31 mouse cellular contexts compared by ENCODE assay signal in the genomic region with DNA sequence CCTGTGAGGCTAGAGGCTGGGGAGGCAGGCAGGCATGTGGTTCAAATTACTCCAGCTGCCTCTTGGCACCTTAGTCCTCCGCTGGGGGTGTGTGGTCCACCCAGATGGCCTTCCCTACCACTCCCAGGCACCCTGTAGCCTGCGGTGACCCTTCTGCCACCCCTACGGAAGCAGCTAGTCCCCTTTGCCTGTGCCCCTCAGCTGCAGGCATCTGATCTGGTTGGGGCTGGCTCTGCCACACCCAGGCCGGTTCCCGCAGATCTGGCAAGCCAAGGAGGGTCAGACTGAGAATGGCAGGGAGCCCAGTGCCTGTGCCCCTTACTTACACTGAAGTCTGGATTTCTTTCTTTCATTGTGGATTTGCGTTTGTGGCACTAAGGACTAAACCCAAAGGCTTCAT. TPM values are rescaled to one million over a fixed set of nuclear protein-coding genes. Genes with fewer than 3 reads are reported as not detected.
DNase-seq lines count a peak whose midpoint lies in the region; ATAC-seq lines count a peak whose summit lies in the region.
"Had no signal": no experiment of that assay in that cellular context is flagged by ENCODE, and none has a peak within 500 bp of the region (broad histone marks: within the 10 kb centered on the region; RNA-seq: fewer than 3 reads in every experiment).

No protein-coding gene starts in this region.

- ATAC-seq in heart, embryonic 13.5 days (ENCODE audit: extremely low read depth, insufficient number of reproducible peaks, low FRiP score, low TSS enrichment): no peak
- no peak for ATAC-seq in megakaryocyte, adult 5-6 weeks (ENCODE audit: poor library complexity, severe bottlenecking)
- ATAC-seq in hindbrain, embryonic 13.5 days (ENCODE audit: low FRiP score): no peak
- ATAC-seq: activated CD4-positive, CD25-positive, alpha-beta regulatory T cell, adult 4 months; CD4-positive, CD25-positive, alpha-beta regulatory T cell, adult 4 months; forebrain, embryonic 13.5 days; hindbrain, postnatal 0 days; intestine, embryonic 16.5 days had no signal

- 77% methylated on average over 6 of the region's 6 CpGs for WGBS in heart, embryonic 13.5 days
- 80% methylated on average over 6 of the region's 6 CpGs for WGBS in heart, embryonic 10.5 days
- WGBS in embryonic facial prominence, embryonic 10.5 days: 82% methylated on average over 6 of the region's 6 CpGs
- WGBS in hindbrain, embryonic 13.5 days: 83% methylated on average over 6 of the region's 6 CpGs

- no peak overlapping the region for H3K9ac ChIP-seq in heart, embryonic 13.5 days
- H3K9ac ChIP-seq in hindbrain, embryonic 13.5 days: no peak overlapping the region
- H3K9ac ChIP-seq: embryonic facial prominence, embryonic 15.5 days; forebrain, embryonic 13.5 days; limb, embryonic 15.5 days; liver, embryonic 13.5 days; midbrain, embryonic 12.5 days had no signal

- H3K9me3 ChIP-seq in heart, embryonic 13.5 days: no peaks in the 10 kb centered on the region
- H3K9me3 ChIP-seq in heart, embryonic 10.5 days: no peaks in the 10 kb centered on the region
- peaks cover 5% of the 10 kb centered on the region for H3K9me3 ChIP-seq in megakaryocyte, embryonic 14.5 days
- H3K9me3 ChIP-seq in embryonic facial prominence, embryonic 10.5 days: no peaks in the 10 kb centered on the region
- no peaks in the 10 kb centered on the region for H3K9me3 ChIP-seq in hindbrain, embryonic 13.5 days
- H3K9me3 ChIP-seq: embryonic facial prominence, embryonic 15.5 days; forebrain, embryonic 13.5 days; limb, embryonic 10.5 days; limb, embryonic 15.5 days; liver, embryonic 13.5 days; midbrain, embryonic 12.5 days had no signal

- H3K27me3 ChIP-seq in heart, embryonic 13.5 days (replicated peaks): no peaks in the 10 kb centered on the region
- no peaks in the 10 kb centered on the region; the same call in 1 of the 2 replicates for H3K27me3 ChIP-seq in heart, embryonic 10.5 days (ENCODE audit: insufficient read depth, poor library complexity, severe bottlenecking)
- H3K27me3 ChIP-seq in megakaryocyte, embryonic 14.5 days (replicated peaks): peaks cover 44% of the 10 kb centered on the region
- H3K27me3 ChIP-seq in embryonic facial prominence, embryonic 10.5 days (replicated peaks; ENCODE audit: low read depth, poor library complexity, severe bottlenecking): no peaks in the 10 kb centered on the region
- 0 out of 2 replicates have a peak, but pooled peaks cover 3% of the 10 kb centered on the region for H3K27me3 ChIP-seq in hindbrain, embryonic 13.5 days
- H3K27me3 ChIP-seq: embryonic facial prominence, embryonic 15.5 days; forebrain, embryonic 13.5 days; limb, embryonic 15.5 days; midbrain, embryonic 12.5 days had no signal

- 0 out of 2 replicates have a peak overlapping the region, but pooled peaks have one; percentile 5 for H3K27ac ChIP-seq in heart, embryonic 13.5 days (replicated peaks)
- no peak overlapping the region for H3K27ac ChIP-seq in heart, embryonic 10.5 days
- H3K27ac ChIP-seq in embryonic facial prominence, embryonic 10.5 days (replicated peaks): 0 out of 2 replicates have a peak overlapping the region, but pooled peaks have one; percentile 24
- H3K27ac ChIP-seq in hindbrain, embryonic 13.5 days: no peak overlapping the region
- H3K27ac ChIP-seq: embryonic facial prominence, embryonic 15.5 days; forebrain, embryonic 13.5 days; heart, adult 2 months; hindbrain, postnatal 0 days; limb, embryonic 10.5 days; limb, embryonic 15.5 days; liver, embryonic 13.5 days; midbrain, embryonic 12.5 days had no signal

- no peaks in the 10 kb centered on the region for H3K36me3 ChIP-seq in heart, embryonic 13.5 days
- H3K36me3 ChIP-seq in heart, embryonic 10.5 days: no peaks in the 10 kb centered on the region
- H3K36me3 ChIP-seq in megakaryocyte, embryonic 14.5 days (replicated peaks; ENCODE audit: low read length): no peaks in the 10 kb centered on the region
- no peaks in the 10 kb centered on the region for H3K36me3 ChIP-seq in embryonic facial prominence, embryonic 10.5 days (replicated peaks)
- H3K36me3 ChIP-seq in hindbrain, embryonic 13.5 days: no peaks in the 10 kb centered on the region
- H3K36me3 ChIP-seq: embryonic facial prominence, embryonic 15.5 days; limb, embryonic 10.5 days; limb, embryonic 15.5 days; liver, embryonic 13.5 days; midbrain, embryonic 12.5 days had no signal

- no peak for DNase-seq in heart, embryonic 10.5 days (ENCODE audit: low spot score)
- no peak for DNase-seq in embryonic facial prominence, embryonic 10.5 days (ENCODE audit: low spot score)
- DNase-seq in ovary, postnatal 14 days (ENCODE audit: low spot score): no peak
- DNase-seq: adrenal gland, postnatal 10 days; cerebellum, adult 11-12 months; cerebellum, adult 9-11 months; gastrocnemius, postnatal 36 days; heart, postnatal 14 days; kidney, adult 9 months; liver, embryonic 13.5 days; lung, adult 2 months; lung, postnatal 14 days; retina, postnatal 1 day; right cerebral cortex, postnatal 14 days; thymus, adult 2 months; thymus, postnatal 36 days had no signal

- H3K4me2 ChIP-seq in heart, embryonic 13.5 days: no peak overlapping the region
- H3K4me2 ChIP-seq in hindbrain, embryonic 13.5 days: no peak overlapping the region
- H3K4me2 ChIP-seq: embryonic facial prominence, embryonic 15.5 days; forebrain, embryonic 13.5 days; limb, embryonic 15.5 days; liver, embryonic 13.5 days; midbrain, embryonic 12.5 days had no signal

- H3K4me1 ChIP-seq in heart, embryonic 13.5 days: peaks cover 15% of the 10 kb centered on the region
- peaks cover 44% of the 10 kb centered on the region for H3K4me1 ChIP-seq in heart, embryonic 10.5 days
- peaks cover 66% of the 10 kb centered on the region for H3K4me1 ChIP-seq in megakaryocyte, embryonic 14.5 days
- H3K4me1 ChIP-seq in embryonic facial prominence, embryonic 10.5 days: peaks cover 44% of the 10 kb centered on the region
- peaks cover 30% of the 10 kb centered on the region for H3K4me1 ChIP-seq in hindbrain, embryonic 13.5 days (replicated peaks)

- no peak overlapping the region for H3K4me3 ChIP-seq in heart, embryonic 13.5 days
- H3K4me3 ChIP-seq in heart, embryonic 10.5 days: no peak overlapping the region
- H3K4me3 ChIP-seq in megakaryocyte, embryonic 14.5 days (replicated peaks): peak overlapping the region; percentile 78
- no peak overlapping the region for H3K4me3 ChIP-seq in embryonic facial prominence, embryonic 10.5 days
- H3K4me3 ChIP-seq in hindbrain, embryonic 13.5 days: no peak overlapping the region
- H3K4me3 ChIP-seq: embryonic facial prominence, embryonic 15.5 days; forebrain, embryonic 13.5 days; heart, adult 2 months; limb, embryonic 10.5 days; limb, embryonic 15.5 days; liver, embryonic 13.5 days; midbrain, embryonic 12.5 days had no signal

RNA-seq across cellular contexts. Expression of a gene that starts 1.4 kb away (rescaled TPM):
- 11.6 and 12.7 TPM in 2 replicates for polyA plus RNA-seq in heart, embryonic 13.5 days (2015; fragmentation: Nextera tagmentation; extraction: Ambion mirVana)
- 10.1 and 10.2 TPM in 2 replicates for polyA plus RNA-seq in heart, embryonic 10.5 days (2016; fragmentation: Nextera tagmentation; extraction: Ambion mirVana)
- polyA plus RNA-seq in megakaryocyte, embryonic 14.5 days (2012; ENCODE audit: insufficient read depth, low replicate concordance): 3.6 and 5.5 TPM in 2 replicates
- 1.7 and 2.6 TPM in 2 replicates for total RNA-seq in megakaryocyte, adult 5-6 weeks (2015)
- 3.0 and 3.6 TPM in 2 replicates for total RNA-seq in megakaryocyte, adult 5-6 weeks (2017)
- polyA plus RNA-seq in embryonic facial prominence, embryonic 10.5 days (2016; fragmentation: Nextera tagmentation; extraction: Ambion mirVana): 11.7 and 13.2 TPM in 2 replicates
- polyA plus RNA-seq in hindbrain, embryonic 13.5 days (2015; fragmentation: Nextera tagmentation; extraction: Ambion mirVana): 10.2 and 10.9 TPM in 2 replicates

RNA-seq across cellular contexts. Expression of a gene that starts 34.6 kb away (rescaled TPM):
- 17.2 and 18.1 TPM in 2 replicates for polyA plus RNA-seq in heart, embryonic 13.5 days (2015; fragmentation: Nextera tagmentation; extraction: Ambion mirVana)
- 26.5 and 36.9 TPM in 2 replicates for polyA plus RNA-seq in heart, embryonic 10.5 days (2016; fragmentation: Nextera tagmentation; extraction: Ambion mirVana)
- 7.7 and 25.0 TPM in 2 replicates for polyA plus RNA-seq in megakaryocyte, embryonic 14.5 days (2012; ENCODE audit: insufficient read depth, low replicate concordance)
- 10.1 and 11.1 TPM in 2 replicates for total RNA-seq in megakaryocyte, adult 5-6 weeks (2015)
- 10.8 and 15.5 TPM in 2 replicates for total RNA-seq in megakaryocyte, adult 5-6 weeks (2017)
- 43.7 and 44.2 TPM in 2 replicates for polyA plus RNA-seq in embryonic facial prominence, embryonic 10.5 days (2016; fragmentation: Nextera tagmentation; extraction: Ambion mirVana)
- polyA plus RNA-seq in hindbrain, embryonic 13.5 days (2015; fragmentation: Nextera tagmentation; extraction: Ambion mirVana): 23.3 and 25.8 TPM in 2 replicates

RNA-seq across cellular contexts. Expression of a gene that starts 35.3 kb away (rescaled TPM):
- polyA plus RNA-seq in heart, embryonic 13.5 days (2015; fragmentation: Nextera tagmentation; extraction: Ambion mirVana): 0.11 TPM in 1 of 2 replicates, not detected in the other
- 0.11 and 0.19 TPM in 2 replicates for polyA plus RNA-seq in heart, embryonic 10.5 days (2016; fragmentation: Nextera tagmentation; extraction: Ambion mirVana)
- polyA plus RNA-seq in megakaryocyte, embryonic 14.5 days (2012; ENCODE audit: insufficient read depth, low replicate concordance): 0.34 TPM in 1 of 2 replicates, not detected in the other
- 0.11 and 0.16 TPM in 2 replicates for total RNA-seq in megakaryocyte, adult 5-6 weeks (2015)
- total RNA-seq in megakaryocyte, adult 5-6 weeks (2017): not detected in 2 replicates
- polyA plus RNA-seq in embryonic facial prominence, embryonic 10.5 days (2016; fragmentation: Nextera tagmentation; extraction: Ambion mirVana): 0.50 and 0.68 TPM in 2 replicates
- 1.5 and 1.6 TPM in 2 replicates for polyA plus RNA-seq in hindbrain, embryonic 13.5 days (2015; fragmentation: Nextera tagmentation; extraction: Ambion mirVana)
- total RNA-seq: adrenal gland, postnatal 10 days had no signal
- polyA plus RNA-seq: activated CD4-positive, CD25-positive, alpha-beta regulatory T cell, adult 4 months; CD4-positive, CD25-positive, alpha-beta regulatory T cell, adult 4 months; small intestine, adult 2 months had no signal

RNA-seq across cellular contexts. Expression of a gene that starts 42.0 kb away (rescaled TPM):
- polyA plus RNA-seq in heart, embryonic 13.5 days (2015; fragmentation: Nextera tagmentation; extraction: Ambion mirVana): 0.73 and 0.80 TPM in 2 replicates
- 0.90 and 1.3 TPM in 2 replicates for polyA plus RNA-seq in heart, embryonic 10.5 days (2016; fragmentation: Nextera tagmentation; extraction: Ambion mirVana)
- 0.56 TPM in 1 of 2 replicates, not detected in the other for polyA plus RNA-seq in megakaryocyte, embryonic 14.5 days (2012; ENCODE audit: insufficient read depth, low replicate concordance)
- total RNA-seq in megakaryocyte, adult 5-6 weeks (2015): 0.13 and 0.25 TPM in 2 replicates
- 0.18 and 2.8 TPM in 2 replicates for total RNA-seq in megakaryocyte, adult 5-6 weeks (2017)
- 1.0 and 1.3 TPM in 2 replicates for polyA plus RNA-seq in embryonic facial prominence, embryonic 10.5 days (2016; fragmentation: Nextera tagmentation; extraction: Ambion mirVana)
- 1.00 and 1.3 TPM in 2 replicates for polyA plus RNA-seq in hindbrain, embryonic 13.5 days (2015; fragmentation: Nextera tagmentation; extraction: Ambion mirVana)

RNA-seq across cellular contexts. Expression of a gene that starts 46.2 kb away (rescaled TPM):
- polyA plus RNA-seq in heart, embryonic 13.5 days (2015; fragmentation: Nextera tagmentation; extraction: Ambion mirVana): 10.0 and 11.6 TPM in 2 replicates
- polyA plus RNA-seq in heart, embryonic 10.5 days (2016; fragmentation: Nextera tagmentation; extraction: Ambion mirVana): 16.6 and 21.0 TPM in 2 replicates
- polyA plus RNA-seq in megakaryocyte, embryonic 14.5 days (2012; ENCODE audit: insufficient read depth, low replicate concordance): 3.8 and 4.3 TPM in 2 replicates
- 6.9 and 8.1 TPM in 2 replicates for total RNA-seq in megakaryocyte, adult 5-6 weeks (2015)
- 3.8 and 8.9 TPM in 2 replicates for total RNA-seq in megakaryocyte, adult 5-6 weeks (2017)
- polyA plus RNA-seq in embryonic facial prominence, embryonic 10.5 days (2016; fragmentation: Nextera tagmentation; extraction: Ambion mirVana): 25.0 and 26.4 TPM in 2 replicates
- 17.1 and 19.6 TPM in 2 replicates for polyA plus RNA-seq in hindbrain, embryonic 13.5 days (2015; fragmentation: Nextera tagmentation; extraction: Ambion mirVana)

Comparison
In these comparisons a context has a peak if more than half of its experiments do, and no peak if none do; other contexts are left out.
1. H3K27ac ChIP-seq: peak in heart, embryonic 13.5 days (single experiment) and embryonic facial prominence, embryonic 10.5 days (single experiment); none in heart, embryonic 10.5 days (single experiment) and hindbrain, embryonic 13.5 days (single experiment).